Mouse (Mus musculus): ENCODE measurements around the gene Fam205a3.
"Not testable (repeated sequence)": the region's sequence is repeated elsewhere in the genome, so short reads cannot be mapped to it uniquely, and the experiment has no call there.

Gene Fam205a3

GRCm38 (mm10) chr4:42318034-42318433 is at the start of gene Fam205a3:
Gene Fam205a3, plus strand, starts transcription at chr4:42318334.
- not testable (repeated sequence) for DNase-seq (ENCODE audit: low spot score in 2 of 2)

GRCm38 (mm10) chr4:42293967-42294366 is 24.2 kb upstream of the Fam205a3 start, which contains the start of gene Gm21953:
Gene Gm21953, plus strand, starts transcription at chr4:42294267.
- DNase-seq (ENCODE audit: low spot score in 2 of 2), result not testable (repeated sequence)

All from spleen, postnatal 4 days (tissue).